In genomic region chr17:30435478-30435877, GRCm38 (mm10) we compare ENCODE assay signal across 13 mouse cellular contexts.
"Had no signal": no experiment of that assay in that cellular context is flagged by ENCODE, and none has a peak within 500 bp of the region (broad histone marks: within the 10 kb centered on the region; RNA-seq: fewer than 3 reads in every experiment).

No protein-coding gene starts in this region.

- H3K36me3 ChIP-seq: limb, embryonic 15.5 days; liver, embryonic 12.5 days; midbrain, embryonic 12.5 days; neural tube, embryonic 15.5 days had no signal

- ATAC-seq: liver, embryonic 12.5 days had no signal

- H3K4me3 ChIP-seq: limb, embryonic 15.5 days; liver, embryonic 12.5 days; midbrain, embryonic 12.5 days; myocyte; neural tube, embryonic 15.5 days had no signal

- H3K9me3 ChIP-seq: limb, embryonic 15.5 days; liver, embryonic 12.5 days; midbrain, embryonic 12.5 days; neural tube, embryonic 15.5 days had no signal

- H3K4me2 ChIP-seq: limb, embryonic 15.5 days; liver, embryonic 12.5 days; midbrain, embryonic 12.5 days; neural tube, embryonic 15.5 days had no signal

- H3K27me3 ChIP-seq: limb, embryonic 15.5 days; liver, embryonic 12.5 days; midbrain, embryonic 12.5 days; neural tube, embryonic 15.5 days had no signal

- H3K9ac ChIP-seq: limb, embryonic 15.5 days; liver, embryonic 12.5 days; midbrain, embryonic 12.5 days; neural tube, embryonic 15.5 days had no signal

- DNase-seq: kidney, adult 11 months; kidney, adult 9 months; kidney, postnatal 36 days; left cerebral cortex, postnatal 4 days; right cerebral cortex, adult 18-20 months; right cerebral cortex, postnatal 25 days; thymus, postnatal 36 days had no signal

- H3K27ac ChIP-seq: kidney, postnatal 0 days; limb, embryonic 15.5 days; liver, embryonic 12.5 days; midbrain, embryonic 12.5 days; neural tube, embryonic 15.5 days had no signal
